Mouse (Mus musculus): ENCODE results near the gene Snx25.

- TF ChIP-seq CTCF (IDR thresholded peaks at IDR 0.05; ENCODE audit: low read depth, low read length) (no peak), POLR2A (IDR thresholded peaks at IDR 0.05; ENCODE audit: borderline replicate concordance, low read depth, low read length) (no peak)
Observed at GRCm38 (mm10) chr8:46151202-46152062, 527 bp downstream of the Snx25 start, which contains the start of gene Cfap97.
